Mouse (Mus musculus) MEL (cell line): ENCODE measurements around the gene Epha6.

ENCODE experiments used
- CTCF ChIP-seq, 3 experiments: IDR thresholded peaks in 2 of 3; conservative IDR thresholded peaks in 1 of 3; 2 replicates each; pipeline ENCODE4 v1.5.1; 2011 to 2012; ENCODE audit warnings: low read length in 3 of 3, low read depth in 2 of 3, mild to moderate bottlenecking in 2 of 3, improper control_type of control experiment in 1 of 3, inconsistent platforms in 1 of 3, mixed read lengths in 1 of 3, moderate library complexity in 1 of 3; ENCODE audit not compliant: control insufficient read depth in 1 of 3, insufficient read depth in 1 of 3, poor library complexity in 1 of 3, severe bottlenecking in 1 of 3
- EP300 ChIP-seq, 2 experiments: IDR thresholded peaks; 2 replicates each; pipeline ENCODE4 v1.6.1; 2011; ENCODE audit warnings: improper control_type of control experiment in 2 of 2, low read length in 2 of 2, low read depth in 1 of 2, mild to moderate bottlenecking in 1 of 2
- ETS1 ChIP-seq: IDR thresholded peaks from 2 replicates; pipeline ENCODE4 v1.6.1; 2012; ENCODE audit warnings: low read depth, mild to moderate bottlenecking, inconsistent platforms, low read length, improper control_type of control experiment, moderate library complexity
- POLR2A ChIP-seq, 2 experiments: IDR thresholded peaks; 2 replicates each; pipeline ENCODE4 v1.6.1; 2011 to 2012; ENCODE audit warnings: low read length in 2 of 2, mild to moderate bottlenecking in 2 of 2, control low read depth in 1 of 2, improper control_type of control experiment in 1 of 2, low read depth in 1 of 2, moderate library complexity in 1 of 2; ENCODE audit not compliant: control insufficient read depth in 1 of 2, insufficient read depth in 1 of 2, poor library complexity in 1 of 2
- USF2 ChIP-seq, 2 experiments: IDR thresholded peaks; 2 replicates each; pipeline ENCODE4 v1.6.1; 2011 to 2012; ENCODE audit warnings: improper control_type of control experiment in 2 of 2, low read length in 2 of 2, borderline replicate concordance in 1 of 2, inconsistent platforms in 1 of 2, low read depth in 1 of 2, mild to moderate bottlenecking in 1 of 2; ENCODE audit not compliant: insufficient read depth in 1 of 2

DNA sequence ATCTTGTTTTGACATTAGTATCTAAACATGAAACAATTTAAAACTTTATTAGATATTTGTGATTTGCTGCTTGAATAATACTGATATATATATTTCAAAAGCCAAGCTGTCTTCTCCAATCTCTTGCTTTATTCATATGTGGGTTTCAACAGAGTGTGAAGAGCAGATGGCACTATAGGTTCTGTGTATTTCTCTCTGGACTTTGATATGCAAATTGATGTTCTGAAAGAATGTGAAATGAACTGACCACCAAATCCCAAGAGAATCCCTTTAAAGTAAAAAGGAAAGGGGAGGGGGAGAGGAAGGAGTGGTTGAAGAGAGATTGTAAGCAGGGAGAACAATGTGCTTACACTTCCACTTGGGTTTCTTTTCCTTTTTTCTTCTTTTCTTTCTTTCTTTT is 212.4 kb downstream of the Epha6 start:
- TF ChIP-seq EP300 (IDR thresholded peaks at IDR 0.05; ENCODE audit: low read depth in 1 of 2, low read length in 2 of 2), result no peak
- TF ChIP-seq ETS1, result no peak
- no peak for TF ChIP-seq CTCF (IDR thresholded peaks at IDR 0.05 in 2 of 3, conservative IDR thresholded peaks at IDR 0.05 in 1 of 3; ENCODE audit: control insufficient read depth in 1 of 3, insufficient read depth in 1 of 3, low read depth in 2 of 3, low read length in 3 of 3, poor library complexity in 1 of 3, severe bottlenecking in 1 of 3)
- TF ChIP-seq POLR2A (IDR thresholded peaks at IDR 0.05; ENCODE audit: control insufficient read depth in 1 of 2, insufficient read depth in 1 of 2, low read depth in 1 of 2, low read length in 2 of 2, poor library complexity in 1 of 2), result no peak
- TF ChIP-seq USF2 (IDR thresholded peaks at IDR 0.05; ENCODE audit: borderline replicate concordance in 1 of 2, insufficient read depth in 1 of 2, low read depth in 1 of 2, low read length in 2 of 2), result no peak
